Mouse (Mus musculus): ENCODE results near the gene Limch1.

Gene Limch1

GRCm38 (mm10) chr5:66745390-66745995 lies at the start of gene Limch1:
TSS of gene Limch1 (plus strand) at chr5:66745827.
- DNase-seq (ENCODE audit: low read depth, low spot score): no peak

- peak; percentile 60 for DNase-seq (ENCODE audit: low read depth, low spot score)
These were observed 48.5 kb upstream of the Limch1 start for GRCm38 (mm10) chr5:66697119-66697518.

- DNase-seq (ENCODE audit: low read depth, low spot score): no peak
These were observed 45.7 kb upstream of the Limch1 start for GRCm38 (mm10) chr5:66699911-66700310.

GRCm38 (mm10) chr5:66701951-66702350 lies 43.7 kb upstream of the Limch1 start:
- no peak for DNase-seq (ENCODE audit: low read depth, low spot score)

- no peak for DNase-seq (ENCODE audit: low read depth, low spot score)
These were observed 42.2 kb upstream of the Limch1 start for GRCm38 (mm10) chr5:66703317-66704004.

GRCm38 (mm10) chr5:66707859-66708258 lies 37.8 kb upstream of the Limch1 start:
- no peak for DNase-seq (ENCODE audit: low read depth, low spot score)

- DNase-seq (ENCODE audit: low read depth, low spot score): no peak
These were observed 35.1 kb upstream of the Limch1 start for GRCm38 (mm10) chr5:66710445-66711019.

- DNase-seq (ENCODE audit: low read depth, low spot score): no peak
These were observed 32.8 kb upstream of the Limch1 start for GRCm38 (mm10) chr5:66712801-66713200.

- DNase-seq (ENCODE audit: low read depth, low spot score): no peak
These were observed 30.1 kb upstream of the Limch1 start for GRCm38 (mm10) chr5:66715498-66715931.

GRCm38 (mm10) chr5:66717931-66718330 lies 27.7 kb upstream of the Limch1 start:
- DNase-seq (ENCODE audit: low read depth, low spot score): no peak

GRCm38 (mm10) chr5:66718413-66718812 lies 27.2 kb upstream of the Limch1 start:
- no peak for DNase-seq (ENCODE audit: low read depth, low spot score)

- no peak for DNase-seq (ENCODE audit: low read depth, low spot score)
These were observed 26.7 kb upstream of the Limch1 start for GRCm38 (mm10) chr5:66718880-66719279.

- DNase-seq (ENCODE audit: low read depth, low spot score): no peak
These were observed 24.7 kb upstream of the Limch1 start for GRCm38 (mm10) chr5:66720921-66721320.

GRCm38 (mm10) chr5:66722586-66722985 lies 23.0 kb upstream of the Limch1 start:
- DNase-seq (ENCODE audit: low read depth, low spot score): no peak

- DNase-seq (ENCODE audit: low read depth, low spot score): no peak
These were observed 22.6 kb upstream of the Limch1 start for GRCm38 (mm10) chr5:66723037-66723436.

- no peak for DNase-seq (ENCODE audit: low read depth, low spot score)
These were observed 22.0 kb upstream of the Limch1 start for GRCm38 (mm10) chr5:66723626-66724025.

- DNase-seq (ENCODE audit: low read depth, low spot score): no peak
These were observed 16.3 kb upstream of the Limch1 start for GRCm38 (mm10) chr5:66729306-66729705.

GRCm38 (mm10) chr5:66730621-66731301 lies 14.9 kb upstream of the Limch1 start:
- DNase-seq (ENCODE audit: low read depth, low spot score): no peak

GRCm38 (mm10) chr5:66731302-66731697 lies 14.3 kb upstream of the Limch1 start:
- DNase-seq (ENCODE audit: low read depth, low spot score): no peak

- no peak for DNase-seq (ENCODE audit: low read depth, low spot score)
These were observed 12.1 kb upstream of the Limch1 start for GRCm38 (mm10) chr5:66733556-66733955.

- no peak for DNase-seq (ENCODE audit: low read depth, low spot score)
These were observed 6.3 kb upstream of the Limch1 start for GRCm38 (mm10) chr5:66739376-66739775.

GRCm38 (mm10) chr5:66745996-66746681 lies 512 bp downstream of the Limch1 start:
- no peak for DNase-seq (ENCODE audit: low read depth, low spot score)

Data from A20 (cell line).